Mouse (Mus musculus): ENCODE measurements at regions not wholly inside any gene's neighbourhood (a gene's known extent, or its start where the extent isn't known, plus 50 kb on each side); places are given as distances from the start of the nearest gene placed in this dataset.

DNA sequence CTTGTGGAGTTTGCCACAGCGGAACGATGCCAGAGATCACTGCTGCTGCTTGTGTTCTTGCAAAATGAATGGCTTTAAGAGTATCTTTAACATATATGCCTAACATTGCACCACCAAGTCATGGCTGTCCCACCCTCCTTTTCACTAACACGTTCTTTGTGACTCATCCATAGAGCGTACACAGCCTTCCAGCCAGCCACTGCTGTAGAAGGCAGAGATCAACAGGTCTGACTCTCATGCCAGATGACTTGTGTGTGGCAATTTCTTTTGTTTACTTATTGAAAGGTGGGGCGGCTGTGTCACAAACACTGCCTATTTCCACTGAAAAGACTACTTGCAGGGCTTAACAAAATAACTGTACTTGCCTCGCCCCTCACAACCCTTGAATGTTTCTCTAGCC lies 239.5 kb upstream of the Rgma start:
- in situ Hi-C loops (cut with MboI, MseI): loop anchor here (10.0 to 25.0 kb wide), 2 partner anchors 527 to 1199 kb away; no protein-coding TSS in a partner anchor

DNA sequence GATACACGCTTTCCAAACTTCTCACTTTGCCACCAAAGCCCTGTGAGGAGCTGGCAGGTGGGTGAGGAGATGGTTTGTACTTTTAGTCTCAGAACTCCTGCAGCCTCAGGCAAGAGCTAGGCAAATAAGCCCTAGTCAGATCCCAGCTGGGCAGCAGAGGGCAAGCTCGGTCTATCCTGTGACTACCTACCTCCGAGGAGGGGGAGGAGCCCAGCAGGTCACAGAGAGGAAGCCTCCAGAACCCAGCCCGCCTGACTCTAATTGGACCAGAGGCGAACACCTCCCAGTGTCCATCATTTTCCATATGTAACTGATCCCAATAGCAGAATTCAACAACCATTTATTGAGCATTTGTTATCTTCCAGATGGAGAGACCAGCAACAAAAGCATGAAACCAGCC lies 237.0 kb upstream of the Rgma start:
- in situ Hi-C loops (cut with MboI, MseI): loop anchor here (10.0 to 25.0 kb wide), 2 partner anchors 524 to 1197 kb away; no protein-coding TSS in a partner anchor

DNA sequence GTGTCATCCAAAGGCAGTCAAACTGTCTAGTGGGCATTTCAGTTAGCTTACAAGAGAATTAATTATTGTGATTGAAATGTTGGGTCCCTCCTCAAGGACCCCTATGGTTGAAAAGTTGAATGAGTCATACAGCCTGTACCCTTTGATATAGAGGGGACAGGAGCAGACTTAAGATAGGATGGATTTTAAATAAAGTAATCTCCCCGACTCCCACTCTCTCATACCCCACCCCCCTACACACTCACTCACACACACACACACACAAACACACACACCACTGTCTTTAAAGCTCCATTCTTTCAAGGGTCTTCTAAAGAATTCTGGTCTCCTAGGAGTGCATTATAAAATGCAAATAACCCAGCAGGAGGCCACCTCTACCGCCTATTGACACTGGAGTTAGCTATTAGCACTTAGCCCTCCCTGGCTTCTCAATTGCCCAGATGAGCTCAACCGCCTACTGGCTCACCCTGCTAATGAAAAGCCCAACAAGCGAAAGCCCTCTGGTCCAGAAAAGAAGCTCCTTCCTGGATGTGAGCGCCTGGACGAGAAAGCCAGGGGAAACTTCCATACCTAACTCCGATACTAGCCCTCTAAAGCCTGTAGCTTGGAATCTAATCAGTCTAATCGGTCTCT lies 236.3 kb upstream of the Rgma start:
- in situ Hi-C loops (cut with MboI, MseI): loop anchor here (10.0 to 25.0 kb wide), 2 partner anchors 523 to 1196 kb away; no protein-coding TSS in a partner anchor

DNA sequence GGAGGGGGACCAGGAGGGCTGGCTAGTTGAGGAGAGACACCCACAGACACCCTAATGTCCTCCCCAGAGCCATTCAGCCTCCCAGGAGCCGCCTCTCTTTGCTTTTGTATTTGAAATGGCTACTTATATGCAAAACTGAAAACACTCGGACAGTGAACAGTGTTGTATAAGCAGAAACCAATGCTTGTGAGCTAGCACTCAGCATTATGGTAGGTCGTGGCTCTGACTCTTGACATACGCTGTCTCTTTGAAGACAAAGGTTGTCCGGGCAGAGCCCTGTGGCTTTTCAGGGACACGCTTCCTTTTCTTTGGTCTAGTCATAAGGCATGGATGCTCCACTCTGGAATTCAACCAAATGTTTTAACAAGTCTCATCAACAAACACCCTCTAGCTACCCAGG lies 235.4 kb upstream of the Rgma start:
- in situ Hi-C loops (cut with MboI, MseI): loop anchor here (10.0 to 25.0 kb wide), 2 partner anchors 522 to 1195 kb away; no protein-coding TSS in a partner anchor

DNA sequence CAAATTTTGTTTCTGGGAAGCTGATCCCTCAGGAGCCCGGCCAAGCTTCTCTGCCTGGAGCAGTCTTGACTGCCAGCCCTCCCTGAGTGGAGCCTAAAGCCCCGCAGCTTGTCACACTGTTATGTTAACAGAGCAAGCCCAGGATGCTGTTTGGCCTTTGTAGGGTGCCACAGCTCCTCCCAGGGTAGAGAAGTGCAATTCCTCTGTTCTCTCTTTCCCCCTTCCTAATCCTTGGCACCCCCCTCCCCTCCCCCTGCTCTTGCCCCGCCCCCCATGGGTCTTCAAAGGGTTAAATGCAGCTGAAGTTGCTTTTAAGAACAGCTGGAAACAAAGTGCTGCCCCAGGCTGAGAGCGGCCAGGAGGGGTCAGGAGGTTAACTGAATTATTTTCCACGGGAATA lies 234.1 kb upstream of the Rgma start:
- in situ Hi-C loops (cut with MboI, MseI): loop anchor here (25.0 kb wide), 1 partner anchor 521 kb away; no protein-coding TSS in a partner anchor

DNA sequence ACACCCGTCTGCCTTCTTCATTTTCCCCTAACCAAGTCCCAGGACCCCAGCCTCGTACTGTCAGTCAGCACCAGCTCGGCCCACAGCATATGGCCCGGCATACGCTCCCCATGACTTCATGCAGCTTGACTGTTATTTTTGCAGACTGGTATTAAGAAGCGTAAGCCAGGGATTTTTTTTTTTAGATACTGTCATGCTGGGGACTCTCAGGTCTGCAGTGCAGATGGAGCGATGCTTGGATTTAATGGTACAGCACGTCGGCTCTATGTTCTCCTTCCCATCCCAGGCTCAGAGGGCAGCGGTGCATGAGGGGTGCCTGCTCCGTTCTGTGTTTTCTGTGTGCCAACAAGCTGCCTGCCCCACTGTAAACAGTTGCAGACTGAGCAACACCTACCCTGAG lies 231.4 kb upstream of the Rgma start:
- in situ Hi-C loops (cut with MboI, MseI): loop anchor here (25.0 kb wide), 1 partner anchor 518 kb away; no protein-coding TSS in a partner anchor

DNA sequence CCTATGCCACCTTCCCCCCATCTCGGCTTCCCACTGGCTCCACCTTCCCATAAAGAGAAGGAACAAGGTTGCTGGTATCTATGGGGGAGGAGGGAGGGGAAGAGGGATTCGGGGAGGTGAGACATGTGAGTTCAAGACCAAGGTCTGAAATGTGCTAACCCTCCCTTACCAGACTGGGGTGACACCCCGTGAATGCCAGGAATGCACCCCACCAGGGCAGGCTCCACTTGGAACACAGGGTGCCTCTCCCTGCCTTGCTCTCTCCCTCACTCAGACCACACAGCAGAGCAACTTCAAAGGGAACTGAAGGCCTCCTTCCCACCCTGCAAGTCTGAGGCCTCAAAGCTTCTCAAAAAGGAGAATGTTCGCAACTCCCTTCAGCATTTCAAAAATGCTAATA lies 230.5 kb upstream of the Rgma start:
- in situ Hi-C loops (cut with MboI, MseI): loop anchor here (25.0 kb wide), 1 partner anchor 517 kb away; no protein-coding TSS in a partner anchor

DNA sequence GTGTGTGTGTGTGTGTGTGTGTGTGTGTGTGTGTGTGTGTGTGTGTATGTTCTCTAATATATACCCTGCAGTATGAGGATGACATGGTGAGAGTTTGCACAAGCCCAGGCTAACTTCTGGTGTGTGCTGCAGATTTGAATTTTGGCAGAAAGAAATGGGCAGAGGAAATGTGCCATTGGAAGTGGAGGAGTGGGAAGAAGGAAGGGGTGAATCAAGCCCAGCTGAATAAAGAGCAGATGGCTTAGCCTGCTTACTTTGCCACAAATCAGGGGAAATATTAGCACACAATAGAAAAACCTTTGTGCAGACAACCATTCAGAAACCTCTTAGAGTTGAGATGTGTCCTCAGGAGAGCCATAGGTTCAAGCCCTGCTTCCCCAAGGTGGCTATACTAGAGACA lies 228.1 kb upstream of the Rgma start:
- in situ Hi-C loops (cut with MboI, MseI): loop anchor here (25.0 kb wide), 1 partner anchor 515 kb away; no protein-coding TSS in a partner anchor

DNA sequence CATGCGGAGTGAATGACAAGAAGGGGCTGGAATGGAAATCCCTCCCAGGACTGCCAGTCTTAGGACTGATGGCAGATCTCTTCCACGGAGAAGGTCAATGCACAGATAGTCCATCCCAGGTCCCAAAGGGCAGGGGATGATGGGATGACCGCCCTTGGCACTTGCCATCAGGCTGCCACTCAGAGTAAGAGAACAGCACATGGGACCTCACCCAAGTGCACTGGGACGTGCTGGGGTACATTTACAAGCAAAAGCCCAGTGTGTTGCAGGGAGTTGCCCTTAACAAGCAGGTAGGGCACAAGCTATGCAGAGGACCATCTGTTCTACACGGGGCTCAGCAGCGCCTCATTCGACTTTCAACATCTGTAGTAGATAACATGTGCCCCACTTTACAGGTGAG lies 224.9 kb upstream of the Rgma start:
- in situ Hi-C loops (cut with MboI, MseI): no loop called here

DNA sequence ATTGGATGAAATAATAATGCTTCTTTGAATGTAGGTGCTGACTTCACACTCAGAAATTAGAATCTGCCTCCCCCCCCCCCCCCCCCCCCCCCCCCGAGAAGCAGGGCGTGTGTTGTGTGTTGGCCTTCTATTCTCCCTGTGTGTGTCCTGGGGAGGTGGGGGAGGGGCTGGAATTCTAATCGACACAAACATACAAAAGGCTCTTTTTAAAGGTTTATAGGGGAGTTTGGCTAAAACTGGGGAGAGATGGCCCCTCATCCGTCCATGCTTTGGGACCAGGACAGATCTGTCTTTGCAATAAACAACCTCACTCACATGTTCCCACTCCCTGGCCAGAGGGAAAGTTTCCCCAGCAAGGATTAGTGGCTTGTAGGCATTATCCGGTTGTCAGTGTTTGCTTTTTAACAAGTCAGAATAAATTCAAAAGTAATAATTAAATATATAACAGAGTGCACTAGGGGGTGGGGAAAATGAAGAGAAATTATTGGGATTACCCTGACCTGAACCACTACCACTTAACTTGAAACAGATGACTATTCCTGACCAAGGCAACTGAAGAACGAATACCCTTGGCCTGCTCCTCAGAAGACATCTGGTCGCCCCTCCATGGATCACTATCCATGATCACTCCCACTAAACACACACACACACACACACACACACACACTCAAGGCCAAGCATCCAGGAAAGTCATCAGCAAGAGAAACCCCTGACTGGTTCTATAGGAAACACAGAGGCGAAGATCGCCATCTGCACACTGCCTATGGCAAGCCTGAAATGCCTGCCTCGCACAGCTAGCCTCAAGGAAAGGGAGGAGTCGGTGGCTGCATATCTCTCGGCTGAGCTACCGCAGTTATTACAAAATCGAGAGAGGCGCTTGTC lies 223.5 kb upstream of the Rgma start:
- in situ Hi-C loops (cut with MboI, MseI): no loop called here

DNA sequence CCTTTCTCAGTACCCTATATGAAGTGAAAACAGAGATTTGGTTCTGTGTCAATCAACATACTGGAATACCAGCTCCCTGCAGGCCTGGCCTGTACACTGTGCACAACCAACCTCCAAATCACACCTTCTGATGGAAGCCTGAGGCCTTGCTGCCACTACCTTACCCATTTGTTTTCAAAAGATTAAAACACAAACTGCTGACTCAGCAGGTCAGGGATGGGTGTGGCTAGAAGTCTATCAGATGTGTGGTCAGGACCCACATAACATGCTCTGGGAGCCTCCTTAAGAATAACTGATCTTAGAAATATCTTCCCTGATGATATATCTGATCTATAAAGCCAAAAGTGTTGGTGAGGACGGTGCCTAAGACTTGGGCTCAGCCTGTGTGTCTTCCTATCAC lies 221.6 kb upstream of the Rgma start:
- in situ Hi-C loops (cut with MboI, MseI): no loop called here

DNA sequence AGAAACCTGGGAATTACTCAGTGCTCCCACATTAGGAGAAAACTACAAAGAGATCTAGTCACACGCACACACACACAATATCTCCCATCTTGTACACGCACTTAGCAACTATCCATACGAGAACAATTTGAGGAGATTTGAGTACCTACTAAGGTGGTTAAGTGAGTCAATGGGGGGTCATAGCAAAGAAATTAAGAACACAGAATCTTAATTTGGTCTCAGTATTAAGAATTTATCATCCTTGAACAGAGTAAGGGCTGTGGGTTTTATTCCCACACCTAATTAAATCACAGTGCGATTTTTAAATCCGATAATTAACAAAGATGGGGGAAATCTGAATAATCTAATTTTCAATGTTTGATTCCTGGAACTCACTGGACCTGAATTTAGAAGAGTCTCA lies 216.5 kb upstream of the Rgma start:
- in situ Hi-C loops (cut with MboI, MseI): no loop called here

DNA sequence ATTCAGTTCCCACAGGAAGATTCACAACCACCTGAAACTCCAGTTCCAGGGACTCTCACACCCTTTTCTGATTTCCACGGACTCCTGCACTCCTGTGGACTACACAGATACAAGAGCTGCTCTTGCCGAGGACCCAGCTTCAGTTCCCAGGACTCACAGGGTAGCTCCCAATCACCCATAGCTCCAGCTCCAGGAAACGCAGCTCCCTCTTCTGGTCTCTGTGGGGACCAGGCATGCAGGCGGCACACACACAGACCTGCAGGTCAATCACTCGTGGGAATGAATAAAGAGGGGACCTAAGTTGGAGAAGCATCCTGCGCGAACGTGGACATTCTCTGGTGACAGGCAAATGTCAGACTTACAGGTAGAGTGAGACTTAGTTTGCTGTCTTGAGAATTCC lies 214.3 kb upstream of the Rgma start:
- in situ Hi-C loops (cut with MboI, MseI): no loop called here

DNA sequence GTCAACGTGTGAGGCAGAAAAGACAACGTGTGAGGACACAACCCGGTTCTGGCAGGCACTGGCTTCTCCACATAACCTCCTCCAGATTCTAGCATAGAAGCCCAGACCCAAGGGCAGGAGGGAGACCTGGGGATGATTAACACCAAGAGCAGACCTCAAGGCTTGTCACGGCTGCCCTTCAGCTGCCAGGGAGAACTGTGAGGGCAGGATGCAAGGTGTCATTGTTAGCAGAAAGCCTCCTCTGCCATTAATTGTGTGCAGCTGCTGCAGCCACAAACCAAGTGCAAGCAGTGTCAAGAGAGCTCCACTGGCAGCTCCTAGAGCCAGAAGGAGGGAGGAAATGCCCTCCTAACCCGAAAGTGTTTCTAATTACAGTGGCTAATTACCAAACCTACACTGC lies 211.6 kb upstream of the Rgma start:
- in situ Hi-C loops (cut with MboI, MseI): no loop called here

DNA sequence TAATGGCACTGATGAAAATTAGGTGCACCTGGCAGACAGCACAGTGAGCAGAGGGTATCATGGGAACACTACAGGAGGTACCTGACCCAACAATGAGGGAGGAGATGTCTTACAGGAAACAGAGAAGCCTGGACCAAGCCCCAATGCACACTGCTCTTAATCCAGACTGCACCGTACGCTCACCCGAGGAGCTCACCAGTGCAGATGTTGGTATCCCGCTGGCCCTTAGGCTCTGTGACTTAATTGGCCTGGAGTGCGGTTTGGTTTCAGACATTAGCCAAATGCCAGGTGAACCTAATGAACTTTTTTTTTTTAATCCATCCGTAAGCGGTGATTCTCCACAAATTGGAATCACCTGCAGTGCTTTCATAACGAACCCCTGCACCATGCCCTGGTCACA lies 209.8 kb upstream of the Rgma start:
- in situ Hi-C loops (cut with MboI, MseI): no loop called here

DNA sequence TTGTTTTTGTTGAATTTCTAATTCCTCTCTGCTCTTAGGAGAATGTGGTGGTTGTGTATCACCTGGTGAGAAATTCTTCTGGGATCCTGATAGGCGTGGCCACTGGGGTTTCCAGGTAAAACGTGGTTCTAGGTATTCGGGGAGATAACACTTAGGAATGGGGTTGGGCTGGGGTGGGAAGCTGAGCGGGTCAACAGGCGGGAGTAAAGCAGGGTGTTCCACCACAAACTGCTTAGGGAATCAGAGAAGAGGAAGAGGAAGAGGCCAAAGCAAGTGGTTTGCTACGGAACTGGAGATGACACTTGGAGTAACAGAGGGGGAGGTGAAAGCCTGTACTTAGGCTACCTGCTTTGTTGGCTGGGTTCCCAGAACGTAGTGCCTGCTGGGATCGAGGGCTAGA lies 205.9 kb upstream of the Rgma start:
- in situ Hi-C loops (cut with MboI, MseI): no loop called here

DNA sequence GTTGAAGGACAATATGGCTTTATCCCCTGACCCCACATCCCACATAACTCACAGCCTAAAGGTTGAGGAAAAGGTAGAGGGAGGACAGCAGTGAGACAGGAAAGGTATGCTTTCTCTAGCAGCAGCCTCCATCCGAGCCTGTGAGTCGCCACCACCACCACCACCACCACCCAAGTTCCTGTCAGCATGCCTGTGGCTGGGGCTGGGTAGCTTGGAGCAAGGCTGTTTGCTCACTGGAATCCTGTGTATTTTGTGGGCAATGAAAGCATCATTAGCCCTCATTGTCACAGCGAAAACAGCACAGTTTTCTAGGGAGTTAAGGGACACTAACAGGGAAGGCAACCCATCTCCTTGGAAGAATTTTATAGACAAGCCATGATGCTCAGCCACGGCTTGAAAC lies 202.7 kb upstream of the Rgma start:
- in situ Hi-C loops (cut with MboI, MseI): no loop called here

DNA sequence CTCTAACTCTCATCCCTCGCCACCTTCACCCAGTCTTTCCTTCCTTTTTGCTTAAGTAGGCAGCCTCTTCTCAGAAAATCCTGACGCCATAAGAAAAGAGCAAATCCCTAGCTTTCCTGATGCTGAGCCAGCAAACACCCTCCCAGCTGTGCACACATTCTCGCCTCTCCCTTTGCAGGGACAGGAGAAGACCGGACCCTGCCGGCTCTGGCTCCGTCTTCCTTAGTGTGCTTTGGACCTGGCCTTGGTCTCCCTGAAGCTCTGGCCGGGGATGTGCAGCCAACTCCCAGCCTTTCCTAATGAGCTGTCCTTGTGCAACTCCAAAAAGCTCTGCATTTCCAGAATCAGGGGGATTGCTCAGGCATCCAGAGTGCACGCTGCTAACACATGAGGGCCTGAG lies 191.5 kb upstream of the Rgma start:
- in situ Hi-C loops (cut with MboI, MseI): no loop called here

DNA sequence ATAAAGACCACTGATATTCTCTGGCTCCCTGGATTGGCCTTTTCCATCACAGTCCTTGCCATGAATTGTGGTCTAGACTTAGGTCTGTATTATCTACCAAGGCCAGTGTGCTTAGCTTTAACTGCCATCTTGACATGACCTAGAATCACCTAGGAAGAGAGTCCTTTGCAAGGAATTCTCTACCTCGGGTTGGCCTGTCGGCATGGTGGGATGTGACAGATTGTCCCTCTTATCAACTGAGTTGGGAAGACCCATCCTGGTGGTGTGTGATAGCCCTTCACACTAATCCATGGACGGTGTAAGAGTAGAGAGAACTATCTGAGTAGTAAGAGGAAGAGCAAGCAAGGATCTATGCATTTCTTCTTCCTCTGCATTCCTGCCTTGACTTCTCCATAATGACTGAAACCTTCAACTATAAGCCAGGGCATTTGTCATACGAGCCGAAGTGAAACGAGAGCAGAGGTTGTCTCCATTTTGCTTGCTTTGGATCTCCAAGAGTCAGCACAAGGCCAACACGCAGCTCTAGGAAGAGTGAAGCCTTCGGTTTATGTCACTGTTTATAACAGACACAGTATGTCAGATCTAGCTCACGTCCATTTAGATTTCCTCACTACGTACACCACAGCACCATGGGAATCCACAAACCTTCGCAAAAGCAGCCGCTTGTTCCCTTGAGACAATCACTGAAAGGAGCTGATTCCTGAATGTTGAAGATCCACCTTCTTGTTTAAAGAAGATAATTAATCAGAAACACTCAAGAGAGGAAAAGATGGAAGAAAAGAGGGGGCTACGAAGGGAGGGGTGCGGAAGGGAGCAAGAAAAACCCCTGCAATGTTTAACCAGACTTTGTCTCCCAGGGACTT lies 190.9 kb upstream of the Rgma start:
- in situ Hi-C loops (cut with MboI, MseI): no loop called here

DNA sequence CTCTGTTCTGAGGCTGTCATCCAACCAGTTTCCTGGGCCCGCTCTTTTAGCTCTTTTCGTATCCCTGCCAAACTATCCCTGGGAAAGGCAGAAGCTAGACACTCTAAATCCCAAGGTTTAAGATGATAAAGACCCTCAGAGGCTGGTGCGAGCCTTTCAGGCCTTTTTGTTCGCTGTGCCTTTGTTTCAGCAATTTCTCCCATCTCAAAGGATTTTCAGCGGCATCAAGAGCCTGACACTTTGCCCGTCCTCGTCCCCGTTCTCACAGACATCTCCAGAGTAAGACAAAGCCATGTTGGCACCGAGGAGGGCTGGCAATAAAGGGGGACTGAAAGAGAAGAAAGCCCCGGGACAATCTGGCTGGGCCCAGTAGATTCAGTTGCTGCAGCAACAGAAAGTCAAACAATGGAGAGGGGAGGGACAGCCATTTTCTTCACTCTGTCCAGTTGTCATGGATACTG lies 190.2 kb upstream of the Rgma start:
- in situ Hi-C loops (cut with MboI, MseI): no loop called here

DNA sequence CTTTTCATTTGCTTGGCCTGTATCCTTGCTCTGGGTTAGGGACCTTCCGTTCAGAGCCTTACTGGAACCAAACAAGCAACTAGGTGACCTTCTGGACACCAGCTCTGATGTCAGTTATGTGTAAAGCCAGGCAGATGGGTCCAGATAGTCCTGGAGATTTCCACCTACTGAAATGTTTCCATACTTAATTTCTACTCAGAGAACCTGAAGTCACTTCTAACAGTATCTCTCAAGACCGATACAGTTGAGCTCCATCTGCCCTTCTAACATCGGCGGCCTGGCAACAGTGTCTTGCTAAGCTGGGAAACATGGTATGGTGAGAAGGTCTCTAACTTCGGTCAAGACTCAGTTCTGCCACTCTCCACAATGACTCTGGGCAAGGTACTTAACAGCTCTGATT lies 189.7 kb upstream of the Rgma start:
- in situ Hi-C loops (cut with MboI, MseI): no loop called here

DNA sequence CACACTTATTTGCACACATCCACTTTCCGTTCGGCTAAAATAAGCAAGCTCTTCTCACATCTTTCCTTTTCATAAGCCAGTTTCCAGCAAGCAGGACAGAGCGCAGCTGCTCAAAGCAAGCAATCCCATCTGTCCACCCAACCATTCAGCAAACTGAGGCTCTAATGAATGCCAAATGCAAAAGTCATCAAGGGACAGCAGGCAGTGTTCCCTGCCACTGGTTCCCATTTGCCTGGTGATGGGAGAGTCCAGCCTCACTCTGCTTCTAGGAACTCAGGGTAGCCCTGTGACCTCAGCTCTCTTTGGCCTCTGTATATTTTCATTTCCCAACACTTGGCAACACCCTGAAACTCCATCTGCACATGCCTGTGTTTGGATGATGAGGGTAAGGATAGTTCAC lies 188.8 kb upstream of the Rgma start:
- in situ Hi-C loops (cut with MboI, MseI): no loop called here
